Mouse (Mus musculus): Measurements from ENCODE around the gene Smyd3.

The Smyd3 gene

GRCm38 (mm10) chr1:179054385-179055116, 463.3 kb downstream of the Smyd3 start:
- no peak for DNase-seq

GRCm38 (mm10) chr1:179052545-179053180, 465.2 kb downstream of the Smyd3 start:
- DNase-seq, result no peak

- no peak for DNase-seq
Measured at GRCm38 (mm10) chr1:179047931-179048596, 469.8 kb downstream of the Smyd3 start.

GRCm38 (mm10) chr1:179045856-179046714, 471.8 kb downstream of the Smyd3 start:
- DNase-seq, result no peak

GRCm38 (mm10) chr1:179044165-179044564, 473.7 kb downstream of the Smyd3 start:
- DNase-seq, result no peak

GRCm38 (mm10) chr1:179043644-179044043, 474.2 kb downstream of the Smyd3 start:
- no peak for DNase-seq

GRCm38 (mm10) chr1:179041905-179042337, 475.9 kb downstream of the Smyd3 start:
- DNase-seq, result peak; percentile 50

- DNase-seq, result no peak
Measured at GRCm38 (mm10) chr1:179041231-179041904, 476.5 kb downstream of the Smyd3 start.

GRCm38 (mm10) chr1:179038801-179039200, 479.0 kb downstream of the Smyd3 start:
- peak; percentile 44 for DNase-seq

GRCm38 (mm10) chr1:179032947-179033346, 484.9 kb downstream of the Smyd3 start:
- DNase-seq, result no peak

GRCm38 (mm10) chr1:179031581-179031980, 486.3 kb downstream of the Smyd3 start:
- peak; percentile 48 for DNase-seq

- no peak for DNase-seq
Measured at GRCm38 (mm10) chr1:179026614-179027013, 491.2 kb downstream of the Smyd3 start.

- no peak for DNase-seq
Measured at GRCm38 (mm10) chr1:179025169-179025568, 492.7 kb downstream of the Smyd3 start.

GRCm38 (mm10) chr1:179023486-179023885, 494.4 kb downstream of the Smyd3 start:
- DNase-seq, result no peak

GRCm38 (mm10) chr1:179017428-179017827, 500.4 kb downstream of the Smyd3 start:
- no peak for DNase-seq

- no peak for DNase-seq
Measured at GRCm38 (mm10) chr1:179013021-179013420, 504.8 kb downstream of the Smyd3 start.

- peak; percentile 100 for DNase-seq
Measured at GRCm38 (mm10) chr1:179012273-179012672, 505.6 kb downstream of the Smyd3 start.

- DNase-seq, result no peak
Measured at GRCm38 (mm10) chr1:179010756-179011155, 507.1 kb downstream of the Smyd3 start.

- no peak for DNase-seq
Measured at GRCm38 (mm10) chr1:179009911-179010310, 507.9 kb downstream of the Smyd3 start.

GRCm38 (mm10) chr1:179004133-179004866, 513.5 kb downstream of the Smyd3 start:
- no peak for DNase-seq

GRCm38 (mm10) chr1:179003406-179004132, 514.3 kb downstream of the Smyd3 start:
- no peak for DNase-seq

Measured in cerebellum, adult 11 months (tissue).